Mouse (Mus musculus) embryonic facial prominence, embryonic 12.5 days (tissue): ENCODE results near the gene Hectd2. TPM values are rescaled to one million over a fixed set of nuclear protein-coding genes. Genes with fewer than 3 reads are reported as not detected.

Experiments
- polyA plus RNA-seq: library from polyadenylated mRNA; unstranded; fragments of >200 nt; fragmentation: Nextera tagmentation; extraction: Ambion mirVana; gene quantifications from 2 replicates; pipeline ENCODE4 v1.2.1, GENCODE M21; 2016

The Hectd2 gene
- polyA plus RNA-seq, 1 experiment from 2014 or later: 3.8 TPM

Other genes starting within 250 kb of the Hectd2 start
- 7.0 and 9.3 TPM in 2 replicates for gene Pcgf5, start 206.3 kb upstream of the Hectd2 start, polyA plus RNA-seq
- 5.9 and 6.2 TPM in 2 replicates for gene Ppp1r3c, start 182.0 kb downstream of the Hectd2 start, polyA plus RNA-seq